Mouse (Mus musculus) spleen, adult 18-20 months (tissue): ENCODE measurements around the gene Pram1.
A peak's percentile ranks its signal among the peaks of the same experiment; 100 is the strongest.
"Not testable (repeated sequence)": the region's sequence is repeated elsewhere in the genome, so short reads cannot be mapped to it uniquely, and the experiment has no call there.

ENCODE experiments used
- DNase-seq, 2 experiments: peaks; one replicate each; pipeline ENCODE4 v3.0.0; 2022; ENCODE audit warnings: mixed read lengths in 2 of 2

Pram1 gene

DNA sequence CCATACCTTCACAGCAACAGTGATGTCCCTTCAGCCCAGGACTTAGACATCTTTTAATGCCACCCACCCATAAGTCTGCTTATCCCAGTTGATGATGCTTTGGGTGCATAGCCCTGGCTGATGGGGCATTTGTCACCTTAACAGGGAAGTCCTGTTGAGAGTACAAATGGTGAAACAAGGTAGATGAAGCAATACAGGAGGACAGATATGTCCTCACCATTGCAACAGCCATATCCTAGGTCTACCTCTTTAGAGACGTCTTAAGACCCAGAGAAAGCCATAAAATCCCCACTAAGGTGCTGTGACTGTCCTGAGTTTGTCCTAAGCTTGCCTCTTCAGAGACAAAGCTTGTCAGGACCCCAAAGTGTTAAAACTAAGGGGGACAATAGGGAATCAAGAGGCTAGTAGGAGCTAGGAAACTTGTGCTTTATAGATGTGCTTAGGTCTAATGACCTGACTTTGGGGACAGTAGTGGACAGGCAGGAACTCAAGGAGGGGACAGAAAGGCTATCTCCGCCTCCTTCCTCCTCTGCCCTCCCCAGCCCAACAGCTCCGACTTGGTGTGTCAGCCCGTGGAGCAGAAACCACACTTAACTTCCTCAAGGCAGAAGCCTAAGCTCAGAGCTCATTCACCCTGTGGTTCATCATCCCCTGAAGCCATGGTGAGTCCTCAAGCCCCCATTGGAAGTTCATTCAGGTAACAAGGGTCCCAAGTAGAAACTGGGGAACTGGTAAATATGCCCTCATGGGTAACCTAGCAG, at the start of gene Pram1:
Gene Pram1 (plus strand): TSS at position 541 of the 761 bp plus-strand sequence.
- DNase-seq = no peak

DNA sequence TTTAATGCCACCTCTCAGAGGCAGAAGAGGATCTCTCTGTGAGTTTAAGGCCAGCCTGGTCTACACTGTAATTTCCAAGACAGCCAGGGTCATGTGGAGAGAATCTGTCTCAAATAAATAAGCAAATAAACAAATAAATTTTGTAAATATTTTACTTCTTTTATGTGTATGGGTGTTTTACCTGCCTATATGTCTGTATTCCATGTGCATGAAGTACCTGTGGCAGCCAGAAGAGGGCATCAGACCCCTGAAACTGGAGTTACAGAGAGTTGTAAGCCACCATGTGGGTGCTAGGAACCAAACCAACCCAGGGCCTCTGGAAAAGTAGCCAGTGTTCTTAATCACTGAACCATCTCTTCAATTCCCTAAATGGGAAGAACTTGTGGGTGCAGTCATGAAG, 40.6 kb upstream of the Pram1 start:
- DNase-seq = no peak

GRCm38 (mm10) chr17:33598506-33598905, 39.4 kb upstream of the Pram1 start:
- DNase-seq = no peak

- DNase-seq = no peak
Measured at GRCm38 (mm10) chr17:33599836-33600475, 37.9 kb upstream of the Pram1 start.

- DNase-seq = no peak
Measured at GRCm38 (mm10) chr17:33600831-33601230, 37.0 kb upstream of the Pram1 start.

- no peak for DNase-seq
Measured at GRCm38 (mm10) chr17:33601947-33602346, 35.9 kb upstream of the Pram1 start.

DNA sequence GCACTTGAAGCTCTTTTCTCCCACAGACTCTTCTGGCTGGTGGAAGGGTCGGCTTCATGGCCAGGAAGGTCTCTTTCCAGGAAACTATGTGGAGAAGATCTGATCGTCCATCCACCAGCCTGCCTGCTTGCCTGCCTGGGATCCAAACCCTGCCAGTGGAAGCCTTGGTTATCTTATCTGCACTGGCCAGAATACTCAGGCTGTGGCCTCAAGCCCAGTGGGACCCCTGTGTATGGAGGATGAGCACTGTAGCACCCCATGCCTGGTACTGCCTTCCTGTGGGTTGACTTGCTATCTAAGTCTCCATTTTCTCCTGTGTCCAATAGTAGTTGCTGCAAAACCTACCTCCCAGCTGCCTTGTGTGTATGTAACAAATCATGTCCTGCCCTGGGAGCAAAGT, 30.6 kb upstream of the Pram1 start:
- DNase-seq = no peak

DNA sequence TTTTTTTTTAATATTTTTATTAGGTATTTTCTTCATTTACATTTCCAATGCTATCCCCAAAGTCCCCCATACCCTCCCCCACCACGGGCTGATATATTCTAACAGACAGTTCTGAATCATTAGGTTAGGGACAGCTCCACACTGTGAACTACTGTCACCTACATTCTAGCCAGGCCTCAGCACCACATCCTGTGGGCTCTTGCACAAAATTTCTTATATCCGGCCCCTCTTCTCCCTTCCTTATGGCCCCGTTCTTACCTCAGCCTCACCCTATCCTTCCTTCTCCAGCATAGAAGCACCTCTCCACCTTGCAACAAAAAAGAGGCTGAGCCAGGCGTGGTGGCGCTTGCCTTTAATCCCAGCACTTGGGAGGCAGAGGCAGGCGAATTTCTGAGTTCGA, 27.3 kb upstream of the Pram1 start:
- DNase-seq = no peak

DNA sequence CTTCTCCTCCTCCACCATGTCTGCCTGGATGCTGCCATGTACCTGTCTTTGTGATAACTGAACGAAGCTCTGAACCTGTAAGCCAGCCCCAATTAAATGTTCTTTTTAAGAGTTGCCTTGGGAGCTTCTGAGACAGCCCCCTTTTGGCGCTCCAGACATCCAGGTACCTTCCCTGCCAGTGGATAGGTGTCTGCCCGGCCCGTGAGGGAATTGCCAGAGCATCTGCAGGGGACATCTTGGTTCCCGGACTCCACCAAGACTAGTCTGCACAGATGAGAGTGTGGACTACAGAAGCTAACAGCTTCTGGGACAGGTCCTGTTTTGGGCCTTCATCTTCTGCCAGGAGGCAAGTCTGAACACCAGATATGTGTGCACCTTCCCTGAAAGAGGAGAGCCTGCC, 24.1 kb upstream of the Pram1 start:
- not testable (repeated sequence) for DNase-seq

- DNase-seq = no peak
Measured at GRCm38 (mm10) chr17:33627281-33627680, 10.6 kb upstream of the Pram1 start.

DNA sequence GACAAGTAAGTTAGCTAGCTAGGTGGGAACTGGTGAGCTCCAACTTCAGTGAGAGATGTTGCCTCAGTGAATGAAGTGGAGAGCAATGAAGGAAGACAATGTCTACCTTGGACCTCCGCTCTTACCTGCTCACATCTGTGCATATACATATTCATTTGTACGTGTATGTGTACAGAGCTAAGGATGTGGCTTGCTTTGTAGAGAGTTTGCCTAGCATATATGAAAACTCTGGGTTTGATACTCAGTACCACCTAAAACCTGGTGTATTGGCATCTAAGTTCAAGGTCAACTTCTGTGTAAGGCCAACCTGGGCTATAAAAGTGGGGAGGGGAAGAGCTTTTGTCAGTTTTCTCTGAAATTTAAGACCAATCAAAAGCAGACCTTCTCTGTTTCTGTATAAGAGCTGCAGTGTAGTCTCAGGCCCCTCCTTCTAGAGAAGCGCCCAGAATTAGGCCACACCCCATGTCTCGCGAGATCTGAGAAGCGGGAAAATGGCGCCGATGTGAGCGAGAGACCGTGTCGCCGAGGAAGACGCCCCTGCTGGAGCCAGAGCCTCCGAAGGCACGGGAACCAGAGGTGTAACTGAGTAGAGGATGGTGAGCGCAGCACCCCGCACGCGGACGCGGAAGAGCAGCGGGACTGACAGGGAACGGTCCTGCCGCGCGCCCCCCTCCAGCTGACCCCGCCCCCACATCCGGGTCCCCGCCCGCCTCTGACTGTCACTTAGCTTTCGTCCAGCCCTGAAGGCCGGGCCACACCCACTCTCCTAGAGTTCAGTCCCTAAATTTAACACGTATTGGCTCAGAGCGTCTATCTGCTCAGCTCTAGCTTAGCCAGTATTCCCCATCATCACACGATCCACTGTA, 9.0 kb upstream of the Pram1 start, which contains the start of gene Zfp414:
Gene Zfp414 (plus strand): TSS at position 470 of the 866 bp plus-strand sequence.
- DNase-seq = peak; percentile 83 to 93

- no peak for DNase-seq
Measured at GRCm38 (mm10) chr17:33629487-33630125, 8.2 kb upstream of the Pram1 start.

- no peak for DNase-seq
Measured at GRCm38 (mm10) chr17:33630171-33630895, 7.5 kb upstream of the Pram1 start.

DNA sequence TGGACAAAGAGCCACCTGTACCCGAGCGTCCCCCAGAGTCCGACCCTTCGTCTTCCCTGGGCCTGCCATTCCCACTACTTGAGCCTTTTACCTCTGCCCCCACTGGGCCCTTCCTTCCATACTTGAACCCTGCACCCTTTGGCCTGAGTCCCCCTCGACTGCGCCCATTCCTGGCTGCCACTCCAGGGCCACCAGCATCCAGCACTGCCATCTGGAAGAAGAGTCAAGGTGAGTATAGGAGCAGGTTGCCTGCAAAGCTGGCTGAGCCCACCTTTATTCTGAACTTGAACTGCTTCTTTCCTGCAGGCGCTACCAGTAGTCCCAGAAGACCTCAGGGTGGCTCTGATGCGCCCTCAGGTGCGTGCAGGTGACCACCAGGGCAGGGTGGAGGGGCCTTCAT, 6.6 kb upstream of the Pram1 start:
- DNase-seq = no peak

- DNase-seq = no peak
Measured at GRCm38 (mm10) chr17:33631796-33632195, 6.1 kb upstream of the Pram1 start.

GRCm38 (mm10) chr17:33637038-33637437, 818 bp upstream of the Pram1 start:
- no peak for DNase-seq

- DNase-seq = no peak
Measured at GRCm38 (mm10) chr17:33639743-33640142, 1.9 kb downstream of the Pram1 start.

DNA sequence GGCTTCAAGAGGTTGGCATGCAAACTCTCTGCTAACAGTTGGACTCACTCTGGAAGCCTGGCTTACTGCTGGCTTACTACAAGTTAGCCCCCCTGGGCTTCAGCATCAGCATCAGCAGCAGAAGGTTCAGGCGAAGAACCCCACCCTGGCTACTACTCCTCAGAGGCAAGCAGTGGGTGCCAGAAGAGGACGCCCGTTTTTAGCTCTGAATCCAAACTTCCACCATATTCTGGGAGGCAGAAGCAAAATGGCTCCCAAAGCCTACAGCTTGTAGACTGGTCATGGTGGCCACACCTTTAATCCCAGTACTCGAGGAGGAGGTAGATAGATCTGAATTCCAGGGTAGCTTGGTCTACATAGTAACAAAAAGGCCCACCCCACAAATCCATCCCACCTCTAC, 6.2 kb downstream of the Pram1 start:
- DNase-seq = no peak

DNA sequence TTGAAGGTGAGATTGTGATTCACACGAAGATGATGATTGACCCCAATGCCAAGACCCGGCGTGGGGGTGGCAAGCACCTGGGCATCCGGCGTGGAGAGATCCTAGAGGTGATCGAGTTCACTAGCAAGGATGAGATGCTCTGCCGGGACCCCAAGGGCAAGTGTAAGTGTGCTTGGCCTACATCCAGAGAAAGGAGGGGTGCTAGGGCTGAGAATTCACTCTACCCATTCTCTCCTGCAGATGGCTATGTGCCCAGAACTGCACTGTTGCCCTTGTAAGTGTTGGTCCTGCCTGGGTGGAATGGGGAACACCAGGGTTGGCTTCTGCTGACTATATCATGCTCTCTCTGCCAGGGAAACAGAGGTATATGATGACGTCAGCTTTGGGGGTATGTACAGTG, 7.2 kb downstream of the Pram1 start:
- no peak for DNase-seq

GRCm38 (mm10) chr17:33649781-33650475, 12.1 kb downstream of the Pram1 start:
- DNase-seq = no peak

GRCm38 (mm10) chr17:33666813-33667212, 29.0 kb downstream of the Pram1 start:
- DNase-seq = no peak

DNA sequence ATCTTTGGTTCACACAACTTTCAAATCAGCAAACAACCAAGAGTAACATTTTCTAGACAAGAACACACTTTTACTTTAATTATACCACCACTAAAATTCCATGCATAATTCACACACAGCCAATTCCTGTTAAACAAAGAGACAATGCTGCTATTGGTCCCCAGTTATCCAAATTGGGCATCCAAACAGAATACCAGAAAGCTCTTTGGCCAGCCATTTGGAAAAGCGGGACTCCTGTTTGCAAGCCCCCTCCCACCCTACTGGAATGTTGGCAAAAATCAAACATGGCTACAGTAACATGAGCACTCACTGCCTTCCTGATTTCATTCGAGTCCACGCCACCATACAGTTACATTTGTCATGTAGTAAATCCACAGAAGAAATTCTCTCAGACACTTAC, 31.8 kb downstream of the Pram1 start:
- no peak for DNase-seq
